Mouse (Mus musculus) erythroblast, embryonic 14.5 days (primary cell): ENCODE results near the gene Cfap77.

Source experiments
- GATA1 ChIP-seq: IDR thresholded peaks from 2 replicates; pipeline ENCODE4 v1.6.1; 2012; ENCODE audit warnings: low read length, inconsistent platforms, mixed read lengths
- TAL1 ChIP-seq: IDR thresholded peaks from 3 replicates; pipeline ENCODE4 v1.6.1; 2012; ENCODE audit warnings: low read length, inconsistent platforms, mixed read lengths

GRCm38 (mm10) chr2:28919001-28919400 is 135.9 kb downstream of the Cfap77 start:
- no peak for TF ChIP-seq GATA1
- no peak for TF ChIP-seq TAL1
